Mouse (Mus musculus): ENCODE data around the gene Keg1.
"Not testable (repeated sequence)": the region's sequence is repeated elsewhere in the genome, so short reads cannot be mapped to it uniquely, and the experiment has no call there.

Gene Keg1

GRCm38 (mm10) chr19:12695590-12695989 is at the start of gene Keg1:
TSS of gene Keg1 (plus strand) at chr19:12695786.
- in situ Hi-C loops (cut with MboI; ENCODE audit: low sequenced_read_pairs): no loop called here

GRCm38 (mm10) chr19:12649511-12649910 is 46.1 kb upstream of the Keg1 start:
- in situ Hi-C loops (cut with MboI; ENCODE audit: low sequenced_read_pairs): no loop called here

GRCm38 (mm10) chr19:12666156-12666555 is 29.4 kb upstream of the Keg1 start:
- in situ Hi-C loops (cut with MboI; ENCODE audit: low sequenced_read_pairs): no loop called here

GRCm38 (mm10) chr19:12668601-12669000 is 27.0 kb upstream of the Keg1 start:
- in situ Hi-C loops (cut with MboI; ENCODE audit: low sequenced_read_pairs): not testable (repeated sequence)

GRCm38 (mm10) chr19:12670139-12670538 is 25.4 kb upstream of the Keg1 start, which contains the start of gene Olfr1442:
TSS of gene Olfr1442 (plus strand) at chr19:12670439.
- in situ Hi-C loops (cut with MboI; ENCODE audit: low sequenced_read_pairs): no loop called here

GRCm38 (mm10) chr19:12671051-12671450 is 24.5 kb upstream of the Keg1 start:
- in situ Hi-C loops (cut with MboI; ENCODE audit: low sequenced_read_pairs): no loop called here

- in situ Hi-C loops (cut with MboI; ENCODE audit: low sequenced_read_pairs): no loop called here
These were observed 17.8 kb upstream of the Keg1 start, which contains the start of gene Olfr1443 for GRCm38 (mm10) chr19:12677812-12678211. TSS of gene Olfr1443 (plus strand) at chr19:12678112.

- in situ Hi-C loops (cut with MboI; ENCODE audit: low sequenced_read_pairs): no loop called here
These were observed 10.9 kb upstream of the Keg1 start for GRCm38 (mm10) chr19:12684638-12685037.

- in situ Hi-C loops (cut with MboI; ENCODE audit: low sequenced_read_pairs): no loop called here
These were observed 10.4 kb upstream of the Keg1 start for GRCm38 (mm10) chr19:12685231-12685630.

- in situ Hi-C loops (cut with MboI; ENCODE audit: low sequenced_read_pairs): no loop called here
These were observed 635 bp downstream of the Keg1 start for GRCm38 (mm10) chr19:12696221-12696620.

GRCm38 (mm10) chr19:12708458-12708857 is 12.9 kb downstream of the Keg1 start:
- in situ Hi-C loops (cut with MboI; ENCODE audit: low sequenced_read_pairs): no loop called here

GRCm38 (mm10) chr19:12708986-12709385 is 13.4 kb downstream of the Keg1 start:
- in situ Hi-C loops (cut with MboI; ENCODE audit: low sequenced_read_pairs): no loop called here

GRCm38 (mm10) chr19:12719189-12719588 is 23.6 kb downstream of the Keg1 start:
- in situ Hi-C loops (cut with MboI; ENCODE audit: low sequenced_read_pairs): no loop called here

GRCm38 (mm10) chr19:12720463-12720862 is 24.9 kb downstream of the Keg1 start:
- in situ Hi-C loops (cut with MboI; ENCODE audit: low sequenced_read_pairs): no loop called here

- in situ Hi-C loops (cut with MboI; ENCODE audit: low sequenced_read_pairs): not testable (repeated sequence)
These were observed 25.3 kb downstream of the Keg1 start for GRCm38 (mm10) chr19:12720919-12721318.

- in situ Hi-C loops (cut with MboI; ENCODE audit: low sequenced_read_pairs): not testable (repeated sequence)
These were observed 26.0 kb downstream of the Keg1 start for GRCm38 (mm10) chr19:12721596-12721995.

- in situ Hi-C loops (cut with MboI; ENCODE audit: low sequenced_read_pairs): no loop called here
These were observed 26.7 kb downstream of the Keg1 start for GRCm38 (mm10) chr19:12722308-12722707.

GRCm38 (mm10) chr19:12725851-12726250 is 30.3 kb downstream of the Keg1 start:
- in situ Hi-C loops (cut with MboI; ENCODE audit: low sequenced_read_pairs): no loop called here

- in situ Hi-C loops (cut with MboI; ENCODE audit: low sequenced_read_pairs): no loop called here
These were observed 35.5 kb downstream of the Keg1 start for GRCm38 (mm10) chr19:12731036-12731435.

GRCm38 (mm10) chr19:12731950-12732349 is 36.4 kb downstream of the Keg1 start:
- in situ Hi-C loops (cut with MboI; ENCODE audit: low sequenced_read_pairs): no loop called here

- in situ Hi-C loops (cut with MboI; ENCODE audit: low sequenced_read_pairs): no loop called here
These were observed 60.7 kb downstream of the Keg1 start for GRCm38 (mm10) chr19:12756286-12756685.

- in situ Hi-C loops (cut with MboI; ENCODE audit: low sequenced_read_pairs): no loop called here
These were observed 63.4 kb downstream of the Keg1 start for GRCm38 (mm10) chr19:12758936-12759478.

GRCm38 (mm10) chr19:12759656-12760055 is 64.1 kb downstream of the Keg1 start:
- in situ Hi-C loops (cut with MboI; ENCODE audit: low sequenced_read_pairs): loop anchor here (10.0 kb wide), 1 partner anchor 65 kb away; no protein-coding TSS in a partner anchor

Data from CH12F3 (cell line).